Mouse (Mus musculus) frontal cortex, postnatal 14 days (tissue): Measurements from ENCODE around the gene Vash2.
"Not testable (repeated sequence)": the region's sequence is repeated elsewhere in the genome, so short reads cannot be mapped to it uniquely, and the experiment has no call there.

Experiments used
- DNase-seq, 2 experiments: peaks; one replicate each; pipeline ENCODE4 v3.0.0; 2022; ENCODE audit warnings: low spot score in 2 of 2

The Vash2 gene

DNA sequence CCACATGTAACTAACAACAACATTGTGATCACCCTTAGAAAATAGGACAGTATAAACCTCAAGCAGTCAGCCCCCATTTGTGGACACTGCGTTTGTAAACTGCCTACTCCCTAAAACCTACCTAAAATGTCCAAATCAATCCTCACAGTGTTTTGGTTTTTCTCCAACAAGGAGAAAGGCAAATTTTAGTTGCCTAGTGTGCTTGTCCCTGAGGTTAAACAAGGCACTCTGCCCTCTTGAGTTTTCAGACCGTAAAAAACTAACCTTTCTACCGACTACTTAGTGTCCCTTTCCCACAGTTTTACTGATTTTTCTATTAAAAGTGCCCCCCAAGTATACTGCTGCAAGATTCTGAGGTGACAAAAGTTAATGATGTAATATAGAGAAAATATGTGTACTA is 51.8 kb downstream of the Vash2 start:
- DNase-seq, result no peak

DNA sequence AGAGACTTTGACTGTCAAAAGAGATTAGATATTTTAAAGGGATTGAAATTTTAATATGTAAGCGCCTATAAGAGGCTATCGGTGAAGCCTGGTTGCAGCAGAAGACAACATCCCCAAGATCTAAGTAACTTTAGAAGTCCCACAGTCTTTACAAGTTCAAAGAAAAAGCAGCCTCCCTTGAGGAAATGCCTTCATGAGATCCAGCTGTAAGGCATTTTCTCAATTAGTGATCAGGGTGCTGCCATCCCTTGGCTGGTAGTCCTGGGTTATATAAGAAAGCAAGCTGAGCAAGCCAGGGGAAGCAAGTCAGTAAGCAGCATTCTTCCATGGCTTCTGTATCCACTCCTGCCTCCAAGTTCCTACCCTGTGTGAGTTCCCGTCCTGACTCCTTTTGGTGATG is 54.3 kb downstream of the Vash2 start, which contains the start of gene Angel2:
Angel2 (plus strand) TSS at position 301 of the 400 bp plus-strand sequence.
- not testable (repeated sequence) for DNase-seq

DNA sequence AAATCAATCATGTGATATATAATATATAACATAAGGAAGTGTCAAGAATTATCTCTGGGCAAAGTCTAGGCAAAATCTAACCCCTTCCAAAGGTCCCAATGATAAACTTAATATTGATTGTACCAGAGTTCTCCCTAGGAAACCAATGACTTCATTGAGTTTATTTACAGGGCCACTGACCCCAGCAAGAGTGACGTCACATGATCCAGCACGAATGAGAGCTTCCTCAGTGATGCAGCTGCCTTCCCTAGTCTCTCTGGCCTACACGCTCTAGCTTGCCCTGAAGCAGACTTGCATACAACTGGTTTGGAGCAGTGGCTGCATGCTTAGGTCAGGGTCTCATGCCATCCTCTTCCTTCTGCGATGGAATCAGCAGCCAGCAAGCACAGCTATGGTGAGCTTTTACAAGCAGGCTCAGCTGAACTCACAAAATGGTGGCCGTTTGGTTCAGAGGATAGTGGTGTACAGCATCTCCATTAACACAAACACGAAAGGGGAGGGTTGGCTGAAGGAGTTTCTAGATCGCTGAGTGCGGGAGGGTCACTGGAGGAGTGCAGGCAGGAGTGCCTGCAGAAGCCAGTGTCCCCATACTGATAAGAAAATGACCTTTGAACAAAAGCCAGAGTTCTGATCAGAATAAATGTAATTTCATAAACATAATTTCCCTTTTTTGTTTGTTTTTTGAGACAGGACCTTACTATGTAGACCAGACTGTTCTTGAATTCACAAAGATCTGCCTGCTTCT is 59.2 kb downstream of the Vash2 start:
- no peak for DNase-seq

DNA sequence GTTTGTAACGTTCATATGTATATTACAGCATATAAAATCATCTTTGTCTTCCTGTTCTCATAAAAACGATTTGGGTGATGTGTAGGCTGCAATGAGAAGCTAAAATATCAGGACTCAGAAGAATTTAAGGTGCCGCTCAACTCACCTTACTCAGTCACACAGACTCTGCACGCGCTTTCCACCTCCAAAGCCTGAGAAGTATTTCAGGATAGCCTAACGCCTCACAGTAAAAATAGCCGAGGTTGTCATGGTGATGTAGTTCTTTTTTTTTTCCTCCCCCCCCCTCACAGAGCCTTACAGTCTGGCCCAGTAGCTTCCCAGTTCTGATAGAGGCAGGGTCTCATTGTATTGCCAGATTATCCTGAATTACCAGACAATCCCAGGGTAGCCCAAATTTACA is 60.2 kb downstream of the Vash2 start:
- peak in 1 of 2 experiments; percentile 36 for DNase-seq

DNA sequence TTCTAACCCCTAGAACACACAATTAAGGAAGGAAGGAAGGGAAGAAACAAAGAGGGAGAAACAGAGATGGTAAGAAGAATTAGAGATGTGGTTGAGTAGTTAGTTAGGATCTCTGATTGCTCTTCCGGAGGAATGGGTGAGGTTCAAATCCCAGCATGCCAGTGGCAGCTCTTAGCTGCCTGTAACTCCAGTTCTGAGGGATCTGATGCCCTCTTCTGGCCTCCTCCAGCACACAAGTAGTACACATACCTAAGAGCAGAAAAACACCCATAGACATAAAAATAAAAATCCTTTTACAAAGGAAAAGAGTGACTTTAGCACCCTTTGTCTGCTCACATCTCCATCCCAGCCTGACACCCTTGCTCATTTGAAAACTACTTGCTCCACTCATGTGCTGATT is 66.5 kb downstream of the Vash2 start:
- no peak for DNase-seq

DNA sequence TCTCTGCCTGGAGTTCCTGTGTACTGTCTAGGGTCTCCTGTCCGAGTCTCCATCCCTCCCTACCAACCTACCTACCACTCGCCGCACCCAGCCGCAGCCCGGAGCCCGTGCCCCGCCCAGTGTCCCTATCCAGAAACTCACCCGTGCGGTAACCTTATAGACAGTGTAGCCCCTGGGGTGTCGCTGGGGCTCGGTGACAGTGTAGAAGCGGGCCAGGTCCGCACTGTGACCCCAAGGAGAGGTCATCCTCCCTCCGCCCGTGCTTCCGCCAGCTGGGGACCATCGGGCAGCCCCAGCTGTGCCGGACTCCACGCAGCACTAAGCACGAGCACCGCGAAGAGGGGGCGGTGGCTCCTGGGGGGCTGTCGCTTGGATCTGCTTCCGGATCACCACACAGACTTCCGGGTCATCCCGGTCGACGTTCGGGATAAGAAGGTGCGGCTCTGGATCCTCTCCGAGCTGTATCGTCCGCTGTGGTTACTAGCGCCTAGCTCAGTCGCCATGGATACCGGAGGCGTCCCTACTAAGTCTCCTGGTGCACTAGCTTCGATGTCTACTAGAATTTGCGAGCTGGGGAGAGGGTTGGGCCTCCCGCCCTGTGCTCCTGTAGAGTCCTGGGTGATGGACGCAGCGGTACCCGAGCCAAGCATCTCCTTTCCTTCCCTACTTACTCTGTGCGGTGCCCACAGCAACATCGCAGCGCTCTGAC is 67.5 kb downstream of the Vash2 start, which contains the start of gene Rps6kc1:
Rps6kc1 (minus strand) TSS at position 356 of the 709 bp plus-strand sequence.
- DNase-seq, result peak; percentile 74 to 75

DNA sequence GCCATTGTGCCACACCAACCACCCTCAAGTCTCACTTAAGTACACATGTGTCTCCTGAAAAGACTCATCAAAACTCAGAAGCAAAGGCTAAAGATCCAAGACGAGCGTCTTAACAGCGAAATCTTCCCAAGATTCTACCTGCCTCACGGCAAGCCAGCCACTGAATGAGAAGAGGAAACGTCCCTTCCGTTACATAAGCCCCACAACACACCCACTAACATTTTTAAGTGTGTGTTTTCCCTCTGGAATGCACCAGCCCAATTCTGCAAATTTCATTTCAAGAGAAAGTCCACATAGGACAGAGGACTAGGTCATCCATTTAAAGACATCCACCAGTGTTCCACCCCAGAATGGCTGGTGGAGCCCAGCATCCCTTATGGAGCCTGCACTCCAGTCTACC is 68.3 kb downstream of the Vash2 start:
- DNase-seq, result no peak

DNA sequence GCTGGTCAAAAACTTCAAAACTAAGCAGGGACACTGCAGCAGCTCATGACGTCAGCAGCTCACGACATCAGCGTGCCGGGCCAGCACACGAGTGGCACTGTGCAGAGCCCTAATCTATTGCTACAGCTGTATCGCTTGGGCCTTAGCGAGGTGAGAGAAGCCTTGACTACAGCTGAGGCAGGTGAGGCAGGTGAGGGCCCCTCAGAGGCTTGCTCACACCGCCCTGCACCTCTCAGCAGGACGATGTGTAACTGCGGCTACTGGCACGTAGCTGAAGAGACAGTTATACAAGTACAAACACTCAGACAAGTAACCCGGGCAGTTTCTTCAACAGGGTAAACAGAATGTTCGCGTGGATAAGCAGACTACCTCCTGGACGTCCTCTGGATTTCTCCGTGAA is 74.4 kb downstream of the Vash2 start:
- no peak for DNase-seq

DNA sequence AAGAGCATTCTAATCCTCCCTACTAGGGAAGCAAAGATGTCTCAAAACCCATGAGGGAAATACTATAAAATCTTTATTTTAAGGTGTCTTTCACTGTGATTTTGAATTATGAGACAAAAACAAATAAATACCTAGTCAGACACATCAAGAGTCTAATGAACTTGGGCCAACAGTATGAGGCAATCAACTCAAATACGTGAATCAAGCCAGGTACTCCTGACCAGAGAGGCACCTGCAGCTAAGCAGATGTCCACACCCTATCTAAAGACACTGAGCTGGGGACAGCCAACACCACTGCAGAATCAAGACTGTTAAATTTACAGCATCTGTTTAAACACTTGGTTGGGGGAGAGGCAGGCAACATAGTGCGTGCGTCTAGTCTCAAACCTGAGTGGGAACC is 75.0 kb downstream of the Vash2 start:
- no peak for DNase-seq

DNA sequence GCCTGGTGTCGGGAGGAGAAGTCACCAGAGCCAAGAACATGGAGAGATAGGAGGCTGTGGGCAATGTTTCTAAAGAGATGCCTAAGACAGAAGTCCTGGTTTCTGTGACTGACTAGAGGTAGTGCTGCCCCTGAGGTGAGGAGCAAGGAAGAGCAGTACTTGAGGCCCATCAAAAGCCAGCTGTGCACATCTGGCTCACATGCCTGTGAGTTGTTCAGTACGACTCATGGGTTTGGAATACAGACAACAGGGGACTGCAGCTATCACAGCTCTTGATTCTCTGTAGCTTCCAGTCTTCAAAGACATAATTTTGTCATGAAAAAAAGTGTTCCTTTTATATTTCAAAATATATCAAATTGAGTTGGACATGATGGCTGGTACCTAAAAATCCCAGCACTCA is 78.0 kb downstream of the Vash2 start:
- no peak for DNase-seq

DNA sequence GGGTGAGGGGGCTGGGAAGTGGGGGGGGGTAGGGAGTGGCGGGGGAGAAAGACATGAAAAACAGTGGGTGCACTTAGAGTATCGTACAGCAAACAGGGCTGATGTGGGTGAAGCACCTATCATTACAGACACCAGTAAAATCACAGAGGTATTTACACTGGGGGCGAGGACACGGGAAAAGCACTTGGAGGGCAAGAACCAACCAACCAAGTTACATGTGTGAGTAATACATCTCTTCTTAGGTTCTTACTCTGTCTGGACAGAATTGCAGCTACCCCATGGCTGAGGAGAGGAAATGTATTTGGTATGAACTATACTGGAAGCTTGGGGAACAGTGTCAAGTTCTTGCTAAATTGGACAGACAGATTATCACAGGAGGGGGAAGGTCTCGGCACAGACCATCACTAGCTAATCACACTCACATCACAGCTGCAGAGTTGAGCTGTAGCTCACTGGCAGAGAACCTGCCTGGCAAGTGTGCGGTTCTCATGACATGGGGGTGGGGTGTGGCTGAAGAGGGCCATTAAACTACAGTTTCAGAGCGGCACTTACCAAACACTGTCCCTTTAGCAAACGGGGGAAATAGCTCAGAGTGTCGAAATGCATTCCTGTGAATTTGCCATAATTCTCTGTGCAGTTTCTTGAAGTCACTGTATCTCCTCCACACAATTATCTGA is 80.1 kb downstream of the Vash2 start:
- no peak for DNase-seq

DNA sequence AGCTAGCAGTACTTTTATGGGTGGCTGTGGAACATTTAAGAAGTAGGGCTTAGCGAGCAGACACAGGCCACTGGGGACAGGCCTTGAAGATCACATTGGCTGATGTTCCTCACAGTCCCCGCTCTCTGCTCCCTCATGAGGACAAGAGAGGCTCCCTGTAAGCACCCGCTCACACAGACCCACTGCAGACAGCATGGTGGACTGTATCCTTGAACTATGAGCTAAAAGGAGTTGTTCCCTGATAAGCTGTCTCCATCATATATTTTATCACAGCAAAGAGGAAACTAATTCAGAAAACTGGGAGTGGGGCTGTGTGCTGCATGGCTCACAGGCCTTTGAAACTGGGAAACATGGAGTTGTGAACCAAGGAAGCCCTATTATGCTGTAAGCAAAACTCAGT is 80.9 kb downstream of the Vash2 start:
- no peak for DNase-seq
